In the genomic region with DNA sequence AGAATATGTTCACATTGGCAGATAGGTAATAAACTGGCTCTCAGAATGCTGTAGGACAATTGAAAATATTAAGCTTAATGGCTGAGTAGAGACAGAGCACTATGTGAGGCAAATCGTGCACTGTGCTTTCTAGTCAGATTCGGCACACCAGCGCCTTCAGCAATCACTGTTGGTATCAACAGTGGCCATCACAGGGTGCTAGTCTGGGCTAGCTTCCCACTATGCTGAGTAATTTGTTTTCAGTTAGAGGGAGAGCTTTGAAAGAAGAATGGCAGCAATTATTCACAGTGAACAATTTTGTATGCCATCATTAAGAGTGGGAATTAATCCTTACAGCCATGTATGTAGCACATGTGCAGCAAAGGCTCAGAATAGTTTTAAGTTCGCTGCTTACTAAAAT, we compare ENCODE assay signal across 26 mouse cellular contexts. TPM values are rescaled to one million over a fixed set of nuclear protein-coding genes. Genes with fewer than 3 reads are reported as not detected.
DNase-seq lines count a peak whose midpoint lies in the region; ATAC-seq and TF ChIP-seq lines count a peak whose summit lies in the region.
"Had no signal": no experiment of that assay in that cellular context is flagged by ENCODE, and none has a peak within 500 bp of the region (broad histone marks: within the 10 kb centered on the region; RNA-seq: fewer than 3 reads in every experiment).

No protein-coding gene starts in this region.

- 93% methylated on average over 4 of the region's 4 CpGs for WGBS in heart, embryonic 10.5 days
- 31% methylated on average over 4 of the region's 4 CpGs for WGBS in forebrain, postnatal 0 days
- WGBS in kidney, adult 2 months, result 92% methylated on average over 4 of the region's 4 CpGs

- ATAC-seq in forebrain, postnatal 0 days, result peak; percentile 80
- ATAC-seq: intestine, embryonic 16.5 days; liver, embryonic 12.5 days; Patski had no signal

- H3K9ac ChIP-seq in forebrain, postnatal 0 days, result no peak overlapping the region
- H3K9ac ChIP-seq: hindbrain, embryonic 15.5 days; kidney, embryonic 15.5 days; limb, embryonic 13.5 days; liver, embryonic 12.5 days had no signal

- no peak overlapping the region for H3K4me3 ChIP-seq in heart, embryonic 10.5 days
- H3K4me3 ChIP-seq in forebrain, postnatal 0 days (ENCODE audit: low read depth, low read length), result no peak overlapping the region
- H3K4me3 ChIP-seq in kidney, adult 2 months (ENCODE audit: insufficient read depth, low read depth, low read length), result no peak overlapping the region
- H3K4me3 ChIP-seq: hindbrain, embryonic 15.5 days; kidney, embryonic 15.5 days; limb, embryonic 13.5 days; liver, embryonic 12.5 days had no signal

- peak; percentile 64 for DNase-seq in heart, adult 11 months
- no peak for DNase-seq in heart, embryonic 10.5 days (ENCODE audit: low spot score)
- peak; percentile 89 for DNase-seq in brain, embryonic 14.5 days (ENCODE audit: low read depth)
- peak; percentile 37 for DNase-seq in forebrain, postnatal 0 days
- peak; percentile 67 for DNase-seq in retina, postnatal 1 day
- no peak for DNase-seq in kidney, adult 18-20 months
- no peak for DNase-seq in kidney, adult 2 months
- DNase-seq in spleen, postnatal 14 days (ENCODE audit: low spot score in 2 of 2), result no peak
- DNase-seq: adrenal gland, adult 2 months; cerebellum, adult 8-10 months; heart, postnatal 4 days; kidney, postnatal 36 days; lung, adult 18-20 months; lung, postnatal 10 days; right cerebral cortex, postnatal 14 days; spleen, adult 18-20 months; thymus, postnatal 36 days had no signal

- no peak overlapping the region for H3K27ac ChIP-seq in heart, embryonic 10.5 days
- H3K27ac ChIP-seq in forebrain, postnatal 0 days (ENCODE audit: low read depth, low read length), result no peak overlapping the region
- no peak overlapping the region for H3K27ac ChIP-seq in kidney, adult 2 months (ENCODE audit: insufficient read depth, low read depth, low read length)
- H3K27ac ChIP-seq: hindbrain, embryonic 15.5 days; kidney, embryonic 15.5 days; limb, embryonic 13.5 days; liver, embryonic 12.5 days had no signal

- no peak overlapping the region for H3K4me2 ChIP-seq in forebrain, postnatal 0 days (ENCODE audit: low read depth)
- H3K4me2 ChIP-seq: hindbrain, embryonic 15.5 days; kidney, embryonic 15.5 days; limb, embryonic 13.5 days; liver, embryonic 12.5 days; midbrain, embryonic 11.5 days had no signal

- peaks cover 17% of the 10 kb centered on the region for H3K36me3 ChIP-seq in heart, embryonic 10.5 days
- H3K36me3 ChIP-seq in forebrain, postnatal 0 days (ENCODE audit: insufficient read depth), result peaks cover 11% of the 10 kb centered on the region; the same call in 1 of the 2 replicates
- no peaks in the 10 kb centered on the region; the same call in 1 of the 2 replicates for H3K36me3 ChIP-seq in kidney, adult 2 months (ENCODE audit: control insufficient read depth, insufficient read depth, low read length)

- H3K4me1 ChIP-seq in heart, embryonic 10.5 days, result peaks cover 4% of the 10 kb centered on the region; the same call in 1 of the 2 replicates
- no peaks in the 10 kb centered on the region for H3K4me1 ChIP-seq in forebrain, postnatal 0 days (ENCODE audit: insufficient read depth)
- H3K4me1 ChIP-seq in kidney, adult 2 months (ENCODE audit: control insufficient read depth, insufficient read depth, low read length), result no peaks in the 10 kb centered on the region
- H3K4me1 ChIP-seq: hindbrain, embryonic 15.5 days; limb, embryonic 13.5 days; liver, embryonic 12.5 days had no signal

- TF ChIP-seq POLR2A in brain, embryonic 14.5 days (IDR thresholded peaks at IDR 0.05; ENCODE audit: borderline replicate concordance, extremely low read depth, insufficient read depth, insufficient read length, poor library complexity, severe bottlenecking), result no peak
- TF ChIP-seq POLR2A in kidney, adult 2 months (IDR thresholded peaks at IDR 0.05; ENCODE audit: low read depth, low read length), result no peak

- H3K27me3 ChIP-seq in heart, embryonic 10.5 days (ENCODE audit: insufficient read depth, poor library complexity, severe bottlenecking), result no peaks in the 10 kb centered on the region
- H3K27me3 ChIP-seq in forebrain, postnatal 0 days (ENCODE audit: insufficient read depth, low read length), result no peaks in the 10 kb centered on the region
- no peaks in the 10 kb centered on the region for H3K27me3 ChIP-seq in kidney, adult 2 months (replicated peaks; ENCODE audit: control insufficient read depth, insufficient read depth, low read length)
- H3K27me3 ChIP-seq: hindbrain, embryonic 15.5 days; kidney, embryonic 15.5 days; limb, embryonic 13.5 days; liver, embryonic 12.5 days; Patski had no signal

- H3K9me3 ChIP-seq in heart, embryonic 10.5 days, result no peaks in the 10 kb centered on the region
- no peaks in the 10 kb centered on the region for H3K9me3 ChIP-seq in forebrain, postnatal 0 days (ENCODE audit: low read length)
- H3K9me3 ChIP-seq: hindbrain, embryonic 15.5 days; kidney, embryonic 15.5 days; limb, embryonic 13.5 days; liver, embryonic 12.5 days had no signal

- no peak for TF ChIP-seq CTCF in brain, embryonic 14.5 days (IDR thresholded peaks at IDR 0.05; ENCODE audit: borderline replicate concordance, extremely low read depth, insufficient read depth, insufficient read length)
- TF ChIP-seq CTCF in forebrain, postnatal 0 days (IDR thresholded peaks at IDR 0.05; ENCODE audit: low read depth), result no peak
- TF ChIP-seq CTCF in kidney, adult 2 months (conservative IDR thresholded peaks at IDR 0.05; ENCODE audit: insufficient read depth, insufficient read length, low read depth, low read length), result no peak

RNA-seq across cellular contexts. Expression of a gene that starts 8.7 kb away (rescaled TPM):
- polyA plus RNA-seq in heart, embryonic 10.5 days (2016; fragmentation: Nextera tagmentation; extraction: Ambion mirVana), result 14.5 and 20.7 TPM in 2 replicates
- polyA plus RNA-seq in brain, embryonic 14.5 days (2012; rRNA removed), result 14.5 and 16.0 TPM in 2 replicates
- total RNA-seq in forebrain, postnatal 0 days (2014; rRNA removed), result 10.1 and 14.6 TPM in 2 replicates
- polyA plus RNA-seq in forebrain, postnatal 0 days (2015; fragmentation: Nextera tagmentation; extraction: Ambion mirVana), result 6.6 and 14.8 TPM in 2 replicates
- polyA plus RNA-seq in kidney, adult 2 months (2012; rRNA removed), result 6.5 and 7.0 TPM in 2 replicates

RNA-seq across cellular contexts. Expression of a gene that starts 57.0 kb away (rescaled TPM):
- polyA plus RNA-seq in heart, embryonic 10.5 days (2016; fragmentation: Nextera tagmentation; extraction: Ambion mirVana), result 0.27 and 0.31 TPM in 2 replicates
- polyA plus RNA-seq in brain, embryonic 14.5 days (2012; rRNA removed), result 8.8 and 13.0 TPM in 2 replicates
- total RNA-seq in forebrain, postnatal 0 days (2014; rRNA removed), result 0.23 and 0.62 TPM in 2 replicates
- 0.11 and 0.23 TPM in 2 replicates for polyA plus RNA-seq in forebrain, postnatal 0 days (2015; fragmentation: Nextera tagmentation; extraction: Ambion mirVana)
- 0.31 and 0.47 TPM in 2 replicates for polyA plus RNA-seq in kidney, adult 2 months (2012; rRNA removed)
- total RNA-seq: adrenal gland, adult 2 months; left cerebral cortex, postnatal 25 days had no signal
- polyA plus RNA-seq: adrenal gland, adult 2 months; heart, embryonic 16.5 days; intestine, embryonic 16.5 days; liver, embryonic 12.5 days; Patski had no signal

Comparison
In these comparisons a context has a peak if more than half of its experiments do, and no peak if none do; other contexts are left out.
1. DNase-seq: peak in heart, adult 11 months (single experiment), brain, embryonic 14.5 days (single experiment), forebrain, postnatal 0 days (single experiment) and retina, postnatal 1 day (single experiment); none in heart, embryonic 10.5 days (single experiment), kidney, adult 18-20 months (single experiment), kidney, adult 2 months (single experiment) and spleen, postnatal 14 days (0 of 2).